Mouse (Mus musculus) cerebellum, adult 9-10 months (tissue): ENCODE data around the gene Slc35b2.

Experiments
- DNase-seq: peaks from one replicate; pipeline ENCODE4 v3.0.0; 2022

Gene Slc35b2

GRCm38 (mm10) chr17:45606992-45607879 lies 43.6 kb downstream of the Slc35b2 start:
- DNase-seq, result no peak

- no peak for DNase-seq
These were observed 44.7 kb downstream of the Slc35b2 start for GRCm38 (mm10) chr17:45608396-45608795.

- no peak for DNase-seq
These were observed 46.6 kb downstream of the Slc35b2 start for GRCm38 (mm10) chr17:45610144-45610866.

GRCm38 (mm10) chr17:45612008-45612407 lies 48.3 kb downstream of the Slc35b2 start:
- no peak for DNase-seq

GRCm38 (mm10) chr17:45612921-45613320 lies 49.2 kb downstream of the Slc35b2 start:
- no peak for DNase-seq

- DNase-seq, result no peak
These were observed 52.5 kb downstream of the Slc35b2 start for GRCm38 (mm10) chr17:45616046-45616650.

- DNase-seq, result no peak
These were observed 53.0 kb downstream of the Slc35b2 start for GRCm38 (mm10) chr17:45616679-45617078.
